Mouse (Mus musculus): ENCODE measurements around the gene Unc50. TPM values are rescaled to one million over a fixed set of nuclear protein-coding genes. Genes with fewer than 3 reads are reported as not detected.

The Unc50 gene
- polyA plus RNA-seq, 1 experiment = 49.1 TPM

DNA sequence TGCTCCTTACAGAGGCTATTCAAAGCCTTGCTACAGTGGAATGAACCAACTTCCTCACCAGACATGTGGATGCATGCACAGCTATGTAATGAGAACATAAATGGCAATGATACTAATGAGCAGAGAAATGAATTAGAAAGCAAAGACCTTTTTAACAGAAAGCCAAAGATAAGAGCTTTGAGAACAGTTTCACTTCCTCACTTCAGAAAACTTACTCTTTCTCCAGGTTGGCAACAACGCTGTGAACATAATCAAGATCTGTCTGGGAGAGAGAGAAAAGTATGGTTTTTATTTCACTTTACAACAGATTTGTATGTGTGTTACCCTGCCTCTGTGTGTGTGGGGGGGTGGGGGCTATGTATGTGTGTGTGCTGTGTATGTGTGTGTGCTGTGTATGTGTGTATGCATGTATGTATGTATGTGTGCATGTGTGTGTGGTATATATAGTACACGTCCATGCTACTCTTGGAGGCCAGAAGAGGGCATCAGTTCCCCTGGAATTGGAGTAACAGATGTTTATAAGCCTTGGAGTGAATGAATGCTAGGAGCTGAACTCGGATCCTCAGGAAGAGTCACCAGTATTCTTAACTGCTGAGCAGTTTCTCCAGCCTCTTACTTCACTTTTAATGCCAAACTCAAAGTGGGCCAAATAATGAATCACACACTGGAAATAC, 36.5 kb downstream of the Unc50 start:
- Histone ChIP-seq H3K4me1 (replicated peaks; ENCODE audit: control insufficient read depth, insufficient read depth, low read length) (peaks cover 12% of the 10 kb centered on the region), H3K27ac (ENCODE audit: control insufficient read depth, insufficient read depth, low read length) (no peak overlapping the region), H3K4me3 (ENCODE audit: control insufficient read depth, insufficient read depth, low read length) (no peak overlapping the region), H3K27me3 (ENCODE audit: control insufficient read depth, insufficient read depth, low read length) (no peaks in the 10 kb centered on the region), H3K36me3 (ENCODE audit: control insufficient read depth, insufficient read depth, low read length) (peaks cover 21% of the 10 kb centered on the region)
- WGBS = 83% methylated on average over 3 of the region's 3 CpGs
- peak; percentile 10 for DNase-seq
- TF ChIP-seq CTCF (IDR thresholded peaks at IDR 0.05; ENCODE audit: borderline replicate concordance, control insufficient read depth, extremely low read depth, insufficient read depth, low read length, poor library complexity) (no peak), POLR2A (IDR thresholded peaks at IDR 0.05; ENCODE audit: control insufficient read depth, extremely low read depth, insufficient read depth, low read length, poor library complexity) (no peak)

DNA sequence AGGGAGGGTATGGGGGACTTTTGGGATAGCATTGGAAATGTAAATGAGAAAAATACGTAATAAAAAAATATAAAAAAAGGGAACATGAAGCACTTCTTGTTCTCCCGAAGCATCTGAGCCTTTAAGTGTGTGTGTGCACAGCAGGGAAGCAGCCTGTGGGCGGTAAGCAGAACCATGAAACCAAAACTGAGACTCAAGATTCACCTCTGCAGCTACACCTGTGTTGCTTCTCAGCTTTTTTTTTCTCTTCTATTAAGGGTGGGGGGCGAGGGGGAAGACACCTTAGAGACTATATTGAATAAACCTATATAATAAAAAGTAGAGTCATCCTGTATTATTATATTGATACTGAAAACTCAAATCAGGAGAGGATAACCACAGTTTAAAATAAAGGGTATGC, 37.9 kb downstream of the Unc50 start:
- peaks cover 23% of the 10 kb centered on the region for H3K4me1 ChIP-seq (replicated peaks; ENCODE audit: control insufficient read depth, insufficient read depth, low read length)
- H3K27ac ChIP-seq (ENCODE audit: control insufficient read depth, insufficient read depth, low read length) = no peak overlapping the region
- peaks cover 14% of the 10 kb centered on the region for H3K36me3 ChIP-seq (ENCODE audit: control insufficient read depth, insufficient read depth, low read length)
- TF ChIP-seq CTCF (IDR thresholded peaks at IDR 0.05; ENCODE audit: borderline replicate concordance, control insufficient read depth, extremely low read depth, insufficient read depth, low read length, poor library complexity) (no peak), POLR2A (IDR thresholded peaks at IDR 0.05; ENCODE audit: control insufficient read depth, extremely low read depth, insufficient read depth, low read length, poor library complexity) (no peak)
- no peaks in the 10 kb centered on the region for H3K27me3 ChIP-seq (ENCODE audit: control insufficient read depth, insufficient read depth, low read length)
- no peak for DNase-seq
- WGBS = 87% methylated on average over 4 of the region's 4 CpGs
- H3K4me3 ChIP-seq (ENCODE audit: control insufficient read depth, insufficient read depth, low read length) = no peak overlapping the region

GRCm38 (mm10) chr1:37469007-37469406, 39.1 kb downstream of the Unc50 start:
- Histone ChIP-seq H3K4me1 (replicated peaks; ENCODE audit: control insufficient read depth, insufficient read depth, low read length) (peaks cover 33% of the 10 kb centered on the region), H3K27ac (ENCODE audit: control insufficient read depth, insufficient read depth, low read length) (peak overlapping the region; percentile 28; the same call in 1 of the 2 replicates), H3K36me3 (ENCODE audit: control insufficient read depth, insufficient read depth, low read length) (peaks cover 9% of the 10 kb centered on the region), H3K27me3 (ENCODE audit: control insufficient read depth, insufficient read depth, low read length) (no peaks in the 10 kb centered on the region), H3K4me3 (ENCODE audit: control insufficient read depth, insufficient read depth, low read length) (no peak overlapping the region)
- WGBS = 23% methylated on average over 5 of the region's 5 CpGs
- no peak for DNase-seq
- no peak for TF ChIP-seq CTCF (IDR thresholded peaks at IDR 0.05; ENCODE audit: borderline replicate concordance, control insufficient read depth, extremely low read depth, insufficient read depth, low read length, poor library complexity)
- TF ChIP-seq POLR2A (IDR thresholded peaks at IDR 0.05; ENCODE audit: control insufficient read depth, extremely low read depth, insufficient read depth, low read length, poor library complexity) = no peak

- peaks cover 44% of the 10 kb centered on the region for H3K4me1 ChIP-seq (replicated peaks; ENCODE audit: control insufficient read depth, insufficient read depth, low read length)
- H3K36me3 ChIP-seq (ENCODE audit: control insufficient read depth, insufficient read depth, low read length) = no peaks in the 10 kb centered on the region
- H3K27ac ChIP-seq (ENCODE audit: control insufficient read depth, insufficient read depth, low read length) = peak overlapping the region; percentile 81
- no peaks in the 10 kb centered on the region for H3K27me3 ChIP-seq (ENCODE audit: control insufficient read depth, insufficient read depth, low read length)
- TF ChIP-seq POLR2A (IDR thresholded peaks at IDR 0.05; ENCODE audit: control insufficient read depth, extremely low read depth, insufficient read depth, low read length, poor library complexity) (no peak), CTCF (IDR thresholded peaks at IDR 0.05; ENCODE audit: borderline replicate concordance, control insufficient read depth, extremely low read depth, insufficient read depth, low read length, poor library complexity) (no peak)
- no peak overlapping the region for H3K4me3 ChIP-seq (ENCODE audit: control insufficient read depth, insufficient read depth, low read length)
- 45% methylated on average over 6 of the region's 6 CpGs for WGBS
- DNase-seq = peak; percentile 49
Observed at GRCm38 (mm10) chr1:37471179-37472148, 41.5 kb downstream of the Unc50 start.

DNA sequence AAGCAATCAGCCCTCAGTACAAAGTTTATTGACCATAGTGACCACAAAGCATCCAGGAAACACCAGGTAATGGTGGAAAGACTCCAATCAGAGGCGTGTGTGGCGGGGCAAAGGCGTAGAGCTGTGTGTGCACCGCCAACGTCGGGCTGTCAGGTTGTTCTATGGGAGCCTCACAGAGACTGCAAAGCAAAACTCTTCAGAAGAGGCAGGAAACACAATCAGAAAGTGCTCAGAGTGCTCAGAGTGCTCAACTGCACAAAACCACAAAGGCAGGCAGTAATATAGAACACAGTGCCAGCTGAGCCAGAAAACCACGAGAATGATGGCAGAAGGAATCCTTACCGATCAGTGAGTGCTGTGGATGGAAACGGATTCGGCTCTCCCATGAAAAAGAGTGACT, 43.3 kb downstream of the Unc50 start:
- Histone ChIP-seq H3K27ac (ENCODE audit: control insufficient read depth, insufficient read depth, low read length) (peak overlapping the region; percentile 79), H3K4me3 (ENCODE audit: control insufficient read depth, insufficient read depth, low read length) (no peak overlapping the region), H3K4me1 (replicated peaks; ENCODE audit: control insufficient read depth, insufficient read depth, low read length) (peaks cover 58% of the 10 kb centered on the region), H3K27me3 (ENCODE audit: control insufficient read depth, insufficient read depth, low read length) (no peaks in the 10 kb centered on the region), H3K36me3 (ENCODE audit: control insufficient read depth, insufficient read depth, low read length) (no peaks in the 10 kb centered on the region)
- TF ChIP-seq CTCF (IDR thresholded peaks at IDR 0.05; ENCODE audit: borderline replicate concordance, control insufficient read depth, extremely low read depth, insufficient read depth, low read length, poor library complexity) (no peak), POLR2A (IDR thresholded peaks at IDR 0.05; ENCODE audit: control insufficient read depth, extremely low read depth, insufficient read depth, low read length, poor library complexity) (no peak)
- peak; percentile 72 for DNase-seq
- 2% methylated on average over 10 of the region's 10 CpGs for WGBS

GRCm38 (mm10) chr1:37474046-37474445, 44.1 kb downstream of the Unc50 start:
- WGBS = 21% methylated on average over 8 of the region's 8 CpGs

More at GRCm38 (mm10) chr1:37474046-37474445, 44.1 kb downstream of the Unc50 start:
- H3K4me1 ChIP-seq (replicated peaks; ENCODE audit: control insufficient read depth, insufficient read depth, low read length) = peaks cover 65% of the 10 kb centered on the region
- H3K27ac ChIP-seq (ENCODE audit: control insufficient read depth, insufficient read depth, low read length) = peak overlapping the region; percentile 79
- H3K4me3 ChIP-seq (ENCODE audit: control insufficient read depth, insufficient read depth, low read length) = no peak overlapping the region
- no peaks in the 10 kb centered on the region for H3K36me3 ChIP-seq (ENCODE audit: control insufficient read depth, insufficient read depth, low read length)
- no peaks in the 10 kb centered on the region for H3K27me3 ChIP-seq (ENCODE audit: control insufficient read depth, insufficient read depth, low read length)
- TF ChIP-seq POLR2A (IDR thresholded peaks at IDR 0.05; ENCODE audit: control insufficient read depth, extremely low read depth, insufficient read depth, low read length, poor library complexity) (no peak), CTCF (IDR thresholded peaks at IDR 0.05; ENCODE audit: borderline replicate concordance, control insufficient read depth, extremely low read depth, insufficient read depth, low read length, poor library complexity) (no peak)
- peak; percentile 40 for DNase-seq
